Mouse (Mus musculus) limb, embryonic 11.5 days (tissue): ENCODE results near the gene Phf5a. TPM values are rescaled to one million over a fixed set of nuclear protein-coding genes. Genes with fewer than 3 reads are reported as not detected.

Experiments
- ATAC-seq: fragments of 200-750 bp; cut with Nextera tagmentation; 2 replicates; pipeline ENCODE4 v1.8.0; 2017; ENCODE audit warnings: low read depth; ENCODE audit not compliant: insufficient number of reproducible peaks, low FRiP score, low TSS enrichment
- DNase-seq: peaks from one replicate; pipeline ENCODE4 v3.0.0-alpha.2; 2015; ENCODE audit warnings: low spot score
- H3K27ac ChIP-seq: fragments of 300-500 bp; sonication (generic); replicated peaks from 2 replicates; pipeline ENCODE4 v1.5.1; 2014; ENCODE audit warnings: low read depth, mild to moderate bottlenecking, low read length
- H3K27me3 ChIP-seq: fragments of 300-500 bp; sonication (generic); 2 replicates; pipeline ENCODE4 v1.6.1; 2014; ENCODE audit warnings: mild to moderate bottlenecking, low read length, mixed read lengths; ENCODE audit not compliant: control insufficient read depth, insufficient read depth
- H3K36me3 ChIP-seq: fragments of 300-500 bp; sonication (generic); 2 replicates; pipeline ENCODE4 v1.6.1; 2014; ENCODE audit warnings: mild to moderate bottlenecking, low read length, moderate library complexity, mixed read lengths; ENCODE audit not compliant: control insufficient read depth, insufficient read depth
- H3K4me1 ChIP-seq: fragments of 300-500 bp; sonication (generic); 2 replicates; pipeline ENCODE4 v1.6.1; 2014; ENCODE audit warnings: low read length, mixed read lengths; ENCODE audit not compliant: control insufficient read depth, insufficient read depth
- H3K4me2 ChIP-seq: fragments of 300-500 bp; sonication (generic); 2 replicates; pipeline ENCODE4 v1.6.1; 2014; ENCODE audit warnings: low read depth, mild to moderate bottlenecking, moderate library complexity; ENCODE audit not compliant: severe bottlenecking
- H3K4me3 ChIP-seq: fragments of 300-500 bp; sonication (generic); 2 replicates; pipeline ENCODE4 v1.5.1; 2014; ENCODE audit warnings: low read depth, low read length
- H3K9ac ChIP-seq: fragments of 300-500 bp; sonication (generic); 2 replicates; pipeline ENCODE4 v1.6.1; 2014; ENCODE audit warnings: mild to moderate bottlenecking, low read length
- H3K9me3 ChIP-seq: fragments of 300-500 bp; sonication (generic); 2 replicates; pipeline ENCODE4 v1.6.1; 2016; ENCODE audit warnings: low read length; ENCODE audit not compliant: control insufficient read depth
- WGBS: fragments of 180-500 bp; shearing (Covaris S2); extraction: QIAGEN DNeasy Blood & Tissue Kit; methylation state at CpG from one replicate; pipeline ENCODE4 v1.1.7; 2014; 5-methylcytosine and 5-hydroxymethylcytosine counted together
- polyA plus RNA-seq: library from polyadenylated mRNA; unstranded; fragments of >200 nt; fragmentation: Nextera tagmentation; extraction: Ambion mirVana; gene quantifications from 2 replicates; pipeline ENCODE4 v1.2.1, GENCODE M21; 2014

Gene Phf5a
- polyA plus RNA-seq, 1 experiment from 2014 or later: 240 TPM

- WGBS: 78% methylated on average over 14 of the region's 14 CpGs
- no peaks in the 10 kb centered on the region for H3K9me3 ChIP-seq
Measured at GRCm38 (mm10) chr15:81838554-81839235, 33.0 kb downstream of the Phf5a start.

GRCm38 (mm10) chr15:81836966-81837920 lies 34.5 kb downstream of the Phf5a start:
- H3K4me1 ChIP-seq: peaks cover 13% of the 10 kb centered on the region
- no peaks in the 10 kb centered on the region; the same call in 1 of the 2 replicates for H3K27me3 ChIP-seq
- peak overlapping the region; percentile 26; the same call in 1 of the 2 replicates for H3K4me3 ChIP-seq
- H3K9me3 ChIP-seq: no peaks in the 10 kb centered on the region
- DNase-seq (no peak), ATAC-seq (no peak)
- H3K4me2 ChIP-seq: peak overlapping the region; percentile 65
- 56% methylated on average over 7 of the region's 7 CpGs for WGBS
- no peaks in the 10 kb centered on the region for H3K36me3 ChIP-seq
- no peak overlapping the region; the same call in 1 of the 2 replicates for H3K27ac ChIP-seq
- no peak overlapping the region for H3K9ac ChIP-seq

More at GRCm38 (mm10) chr15:81838554-81839235, 33.0 kb downstream of the Phf5a start:
- no peak for ATAC-seq
- H3K4me2 ChIP-seq: no peak overlapping the region
- H3K9ac ChIP-seq: no peak overlapping the region
- no peaks in the 10 kb centered on the region; the same call in 1 of the 2 replicates for H3K27me3 ChIP-seq
- no peak overlapping the region for H3K27ac ChIP-seq
- peaks cover 13% of the 10 kb centered on the region for H3K4me1 ChIP-seq
- H3K36me3 ChIP-seq: no peaks in the 10 kb centered on the region
- DNase-seq: no peak
- no peak overlapping the region for H3K4me3 ChIP-seq

GRCm38 (mm10) chr15:81836124-81836821 lies 35.4 kb downstream of the Phf5a start:
- peak; percentile 84 for ATAC-seq
- Histone ChIP-seq H3K9me3 (no peaks in the 10 kb centered on the region), H3K4me2 (peak overlapping the region; percentile 65), H3K4me3 (peak overlapping the region; percentile 26), H3K27ac (peak overlapping the region; percentile 39; the same call in 1 of the 2 replicates), H3K4me1 (peaks cover 13% of the 10 kb centered on the region), H3K9ac (peak overlapping the region; percentile 56), H3K36me3 (no peaks in the 10 kb centered on the region), H3K27me3 (no peaks in the 10 kb centered on the region; the same call in 1 of the 2 replicates)
- DNase-seq: peak; percentile 84
- 2% methylated on average over 33 of the region's 33 CpGs for WGBS

DNA sequence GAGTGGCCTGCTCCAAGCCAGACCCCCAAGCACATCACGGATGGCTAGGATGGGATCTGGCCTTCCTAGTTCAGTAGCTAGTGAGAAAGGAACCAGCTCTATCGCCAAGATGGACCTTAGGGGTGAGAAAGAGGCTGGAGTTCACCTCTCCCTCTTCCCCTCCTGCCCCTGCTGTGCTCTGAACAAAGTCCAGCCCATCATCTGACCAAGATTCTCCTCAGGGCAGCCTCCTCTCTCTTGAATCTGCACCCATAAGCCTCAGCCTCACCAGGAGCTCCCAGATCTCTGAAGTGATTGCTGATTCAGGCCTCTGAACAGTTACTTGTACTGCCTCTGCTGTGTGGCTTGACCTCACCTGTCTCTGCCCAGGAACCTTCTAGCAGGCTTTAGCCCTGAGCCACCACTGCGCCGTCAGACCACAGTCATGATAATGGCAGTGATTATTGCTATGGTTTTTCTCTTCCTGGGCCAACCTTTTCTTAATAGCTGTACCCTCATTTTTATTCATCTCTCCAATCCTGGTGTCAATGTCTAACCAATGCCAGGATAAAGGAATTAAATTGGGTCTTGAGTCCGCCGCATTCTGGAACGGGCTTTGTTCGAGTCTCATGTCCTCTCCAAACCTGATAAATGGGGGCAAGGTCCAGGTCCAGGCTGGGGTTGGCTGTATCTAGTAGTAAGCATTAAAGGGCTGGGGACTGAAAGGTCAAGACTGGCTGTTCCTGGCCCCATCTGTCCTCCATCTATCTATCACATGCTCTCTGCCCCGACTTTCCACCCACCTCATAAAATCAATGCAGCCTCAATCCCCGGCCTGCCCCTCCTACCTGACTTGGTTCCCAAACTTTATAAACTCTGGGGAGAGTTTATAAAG lies 36.5 kb downstream of the Phf5a start:
- Histone ChIP-seq H3K27ac (no peak overlapping the region), H3K4me3 (no peak overlapping the region), H3K4me2 (peak overlapping the region; percentile 65; the same call in 1 of the 2 replicates), H3K9ac (no peak overlapping the region), H3K27me3 (no peaks in the 10 kb centered on the region; the same call in 1 of the 2 replicates), H3K9me3 (no peaks in the 10 kb centered on the region), H3K36me3 (no peaks in the 10 kb centered on the region), H3K4me1 (peaks cover 13% of the 10 kb centered on the region)
- DNase-seq (no peak), ATAC-seq (no peak)
- 44% methylated on average over 10 of the region's 10 CpGs for WGBS

- Histone ChIP-seq H3K27me3 (no peaks in the 10 kb centered on the region; the same call in 1 of the 2 replicates), H3K27ac (no peak overlapping the region), H3K9ac (no peak overlapping the region), H3K4me3 (no peak overlapping the region), H3K9me3 (no peaks in the 10 kb centered on the region), H3K4me2 (no peak overlapping the region), H3K4me1 (peaks cover 13% of the 10 kb centered on the region), H3K36me3 (no peaks in the 10 kb centered on the region)
- 17% methylated on average over 3 of the region's 3 CpGs for WGBS
- ATAC-seq (no peak), DNase-seq (no peak)
Measured at GRCm38 (mm10) chr15:81834171-81834841, 37.4 kb downstream of the Phf5a start.

DNA sequence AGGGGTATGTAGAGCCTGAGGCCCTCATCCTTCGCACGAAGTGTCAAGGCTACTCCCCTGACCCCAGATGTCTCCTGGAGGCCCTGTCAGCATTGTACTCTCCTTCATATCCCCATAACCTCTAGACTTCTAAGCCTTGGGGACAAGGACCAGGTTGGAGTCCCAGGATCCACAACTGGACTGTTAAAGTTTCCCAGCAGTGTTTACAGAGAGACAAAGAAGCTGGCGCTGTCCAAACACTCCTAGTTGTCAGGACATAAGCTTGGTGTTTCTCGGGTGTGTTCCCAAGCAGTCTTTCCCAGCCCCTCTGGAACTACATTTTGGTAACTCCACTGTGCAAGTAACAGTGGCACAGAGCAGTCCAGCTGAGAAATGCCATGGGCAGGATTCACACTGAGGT lies 38.2 kb downstream of the Phf5a start:
- DNase-seq (no peak), ATAC-seq (no peak)
- Histone ChIP-seq H3K27me3 (no peaks in the 10 kb centered on the region; the same call in 1 of the 2 replicates), H3K9me3 (no peaks in the 10 kb centered on the region), H3K36me3 (no peaks in the 10 kb centered on the region), H3K27ac (no peak overlapping the region), H3K9ac (no peak overlapping the region), H3K4me3 (no peak overlapping the region), H3K4me2 (no peak overlapping the region), H3K4me1 (peaks cover 13% of the 10 kb centered on the region)
- 82% methylated on average over 4 of the region's 4 CpGs for WGBS

GRCm38 (mm10) chr15:81832219-81832618 lies 39.5 kb downstream of the Phf5a start:
- no peaks in the 10 kb centered on the region; the same call in 1 of the 2 replicates for H3K27me3 ChIP-seq
- peaks cover 13% of the 10 kb centered on the region for H3K4me1 ChIP-seq
- no peak for ATAC-seq
- no peak overlapping the region for H3K9ac ChIP-seq
- 96% methylated on average over 3 of the region's 3 CpGs for WGBS
- no peak overlapping the region for H3K4me2 ChIP-seq
- no peak overlapping the region for H3K4me3 ChIP-seq
- no peak overlapping the region for H3K27ac ChIP-seq
- no peak for DNase-seq
- no peaks in the 10 kb centered on the region for H3K36me3 ChIP-seq
- H3K9me3 ChIP-seq: no peaks in the 10 kb centered on the region
